In genomic region chr12:84186950-84187349, GRCm38 (mm10) we compare ENCODE assay signal across 8 mouse cellular contexts. TPM values are rescaled to one million over a fixed set of nuclear protein-coding genes. Genes with fewer than 3 reads are reported as not detected.
A peak's percentile ranks its signal among the peaks of the same experiment; 100 is the strongest.
DNase-seq lines count a peak whose midpoint lies in the region; ATAC-seq lines count a peak whose summit lies in the region.
"Had no signal": no experiment of that assay in that cellular context is flagged by ENCODE, and none has a peak within 500 bp of the region (broad histone marks: within the 10 kb centered on the region; RNA-seq: fewer than 3 reads in every experiment).

No protein-coding gene starts in this region.

- H3K27ac ChIP-seq in midbrain, embryonic 15.5 days: 0 out of 2 replicates have a peak overlapping the region, but pooled peaks have one; percentile 20
- no peak overlapping the region for H3K27ac ChIP-seq in midbrain, embryonic 10.5 days (replicated peaks)
- H3K27ac ChIP-seq in embryonic facial prominence, embryonic 14.5 days (replicated peaks; ENCODE audit: low read depth, low read length): peak overlapping the region; percentile 64
- H3K27ac ChIP-seq in neural tube, embryonic 15.5 days (replicated peaks): peak overlapping the region; percentile 41
- H3K27ac ChIP-seq: liver, embryonic 14.5 days had no signal

- no peak for ATAC-seq in midbrain, embryonic 15.5 days (replicated peaks)
- ATAC-seq in embryonic facial prominence, embryonic 14.5 days (ENCODE audit: low read depth): peak; percentile 20; the same call in 1 of the 2 replicates
- ATAC-seq in neural tube, embryonic 15.5 days (ENCODE audit: low FRiP score): no peak

- WGBS in midbrain, embryonic 15.5 days: 71% methylated on average over 5 of the region's 5 CpGs
- WGBS in midbrain, embryonic 10.5 days: 88% methylated on average over 5 of the region's 5 CpGs
- 57% methylated on average over 5 of the region's 5 CpGs for WGBS in embryonic facial prominence, embryonic 14.5 days
- 49% methylated on average over 5 of the region's 5 CpGs for WGBS in neural tube, embryonic 15.5 days

- no peak overlapping the region for H3K4me2 ChIP-seq in midbrain, embryonic 15.5 days
- no peak overlapping the region for H3K4me2 ChIP-seq in embryonic facial prominence, embryonic 14.5 days (ENCODE audit: low read depth, low read length)
- H3K4me2 ChIP-seq in neural tube, embryonic 15.5 days: no peak overlapping the region

- H3K36me3 ChIP-seq in midbrain, embryonic 15.5 days (replicated peaks): no peaks in the 10 kb centered on the region
- peaks cover 33% of the 10 kb centered on the region for H3K36me3 ChIP-seq in midbrain, embryonic 10.5 days
- H3K36me3 ChIP-seq in embryonic facial prominence, embryonic 14.5 days (ENCODE audit: control insufficient read depth, insufficient read depth, low read length): no peaks in the 10 kb centered on the region
- no peaks in the 10 kb centered on the region for H3K36me3 ChIP-seq in neural tube, embryonic 15.5 days

- no peaks in the 10 kb centered on the region for H3K9me3 ChIP-seq in midbrain, embryonic 15.5 days
- H3K9me3 ChIP-seq in midbrain, embryonic 10.5 days (replicated peaks): no peaks in the 10 kb centered on the region; the same call in 1 of the 2 replicates
- H3K9me3 ChIP-seq in embryonic facial prominence, embryonic 14.5 days (ENCODE audit: control insufficient read depth, low read length): no peaks in the 10 kb centered on the region
- no peaks in the 10 kb centered on the region for H3K9me3 ChIP-seq in neural tube, embryonic 15.5 days (replicated peaks)

- no peak for DNase-seq in midbrain, embryonic 10.5 days (ENCODE audit: low spot score)
- DNase-seq in embryonic facial prominence, embryonic 14.5 days (ENCODE audit: low spot score): peak; percentile 72
- peak; percentile 83 for DNase-seq in kidney, adult 9 months
- no peak for DNase-seq in urinary bladder, postnatal 36 days (ENCODE audit: low spot score in 2 of 2)
- DNase-seq in embryo, embryonic 10.5 days (ENCODE audit: low spot score): no peak

- H3K4me1 ChIP-seq in midbrain, embryonic 15.5 days: peaks cover 42% of the 10 kb centered on the region
- H3K4me1 ChIP-seq in midbrain, embryonic 10.5 days: peaks cover 60% of the 10 kb centered on the region
- H3K4me1 ChIP-seq in embryonic facial prominence, embryonic 14.5 days (ENCODE audit: control insufficient read depth, insufficient read depth, low read length): peaks cover 63% of the 10 kb centered on the region
- peaks cover 74% of the 10 kb centered on the region for H3K4me1 ChIP-seq in neural tube, embryonic 15.5 days

- no peak overlapping the region for H3K9ac ChIP-seq in midbrain, embryonic 15.5 days
- no peak overlapping the region for H3K9ac ChIP-seq in embryonic facial prominence, embryonic 14.5 days (ENCODE audit: low read depth, low read length)
- H3K9ac ChIP-seq in neural tube, embryonic 15.5 days (replicated peaks): no peak overlapping the region
- H3K9ac ChIP-seq: liver, embryonic 14.5 days had no signal

- H3K27me3 ChIP-seq in midbrain, embryonic 15.5 days (replicated peaks): no peaks in the 10 kb centered on the region
- H3K27me3 ChIP-seq in midbrain, embryonic 10.5 days (ENCODE audit: low read depth, poor library complexity, severe bottlenecking): no peaks in the 10 kb centered on the region
- no peaks in the 10 kb centered on the region for H3K27me3 ChIP-seq in embryonic facial prominence, embryonic 14.5 days (replicated peaks; ENCODE audit: control insufficient read depth, insufficient read depth, low read length)
- H3K27me3 ChIP-seq in neural tube, embryonic 15.5 days (replicated peaks): no peaks in the 10 kb centered on the region

- no peak overlapping the region for H3K4me3 ChIP-seq in midbrain, embryonic 15.5 days
- no peak overlapping the region for H3K4me3 ChIP-seq in midbrain, embryonic 10.5 days
- H3K4me3 ChIP-seq in embryonic facial prominence, embryonic 14.5 days (ENCODE audit: low read depth, low read length): no peak overlapping the region
- no peak overlapping the region for H3K4me3 ChIP-seq in neural tube, embryonic 15.5 days (replicated peaks)

RNA-seq across cellular contexts. Expression of gene Elmsan1, which starts 31.7 kb away (rescaled TPM):
- polyA plus RNA-seq in midbrain, embryonic 15.5 days (2015; fragmentation: Nextera tagmentation; extraction: Ambion mirVana): 4.3 and 4.4 TPM in 2 replicates
- polyA plus RNA-seq in midbrain, embryonic 10.5 days (2016; fragmentation: Nextera tagmentation; extraction: Ambion mirVana): 5.9 and 6.3 TPM in 2 replicates
- polyA plus RNA-seq in embryonic facial prominence, embryonic 14.5 days (2014; fragmentation: Nextera tagmentation; extraction: Ambion mirVana): 9.4 and 9.8 TPM in 2 replicates
- 4.0 and 5.4 TPM in 2 replicates for polyA plus RNA-seq in neural tube, embryonic 15.5 days (2015; fragmentation: Nextera tagmentation; extraction: Ambion mirVana)

RNA-seq across cellular contexts. Expression of gene Pnma1, which starts 38.7 kb away (rescaled TPM):
- polyA plus RNA-seq in midbrain, embryonic 15.5 days (2015; fragmentation: Nextera tagmentation; extraction: Ambion mirVana): 6.5 and 7.7 TPM in 2 replicates
- polyA plus RNA-seq in midbrain, embryonic 10.5 days (2016; fragmentation: Nextera tagmentation; extraction: Ambion mirVana): 2.1 and 3.3 TPM in 2 replicates
- polyA plus RNA-seq in embryonic facial prominence, embryonic 14.5 days (2014; fragmentation: Nextera tagmentation; extraction: Ambion mirVana): 1.4 TPM in 2 replicates
- polyA plus RNA-seq in neural tube, embryonic 15.5 days (2015; fragmentation: Nextera tagmentation; extraction: Ambion mirVana): 3.2 and 3.8 TPM in 2 replicates

Comparison
In these comparisons a context has a peak if more than half of its experiments do, and no peak if none do; other contexts are left out.
1. DNase-seq: peak in embryonic facial prominence, embryonic 14.5 days (single experiment) and kidney, adult 9 months (single experiment); none in midbrain, embryonic 10.5 days (single experiment), urinary bladder, postnatal 36 days (0 of 2) and embryo, embryonic 10.5 days (single experiment).